Mouse (Mus musculus) MEL (cell line): ENCODE measurements around the gene 4930524J08Rik. TPM values are rescaled to one million over a fixed set of nuclear protein-coding genes. Genes with fewer than 3 reads are reported as not detected.
A peak's percentile ranks its signal among the peaks of the same experiment; 100 is the strongest.

Experiments
- DNase-seq: peaks from one replicate; pipeline ENCODE4 v3.0.0; 2011; ENCODE audit warnings: low read depth, low spot score
- H3K27ac ChIP-seq: 2 replicates; pipeline ENCODE4 v1.5.1; 2012; ENCODE audit warnings: low read depth, mild to moderate bottlenecking, control low read depth, low read length, moderate library complexity; ENCODE audit not compliant: control insufficient read depth
- H3K27me3 ChIP-seq, 2 experiments: fragments of 150-350 bp in 1 of 2; sonication (generic) in 1 of 2; 2 replicates each; pipeline ENCODE4 v1.6.1; 2012; ENCODE audit warnings: low read length in 2 of 2, mild to moderate bottlenecking in 2 of 2, improper control_type of control experiment in 1 of 2, moderate library complexity in 1 of 2; ENCODE audit not compliant: insufficient read depth in 2 of 2, control insufficient read depth in 1 of 2
- H3K36me3 ChIP-seq, 2 experiments: 2 replicates each; pipeline ENCODE4 v1.6.1; 2012 to 2014; ENCODE audit warnings: low read length in 2 of 2, improper control_type of control experiment in 1 of 2, inconsistent platforms in 1 of 2, mild to moderate bottlenecking in 1 of 2; ENCODE audit not compliant: insufficient read depth in 2 of 2, control insufficient read depth in 1 of 2
- H3K4me1 ChIP-seq, 2 experiments: fragments of 150-350 bp in 1 of 2; sonication (generic) in 1 of 2; 2 replicates each; pipeline ENCODE4 v1.6.1; 2012; ENCODE audit warnings: low read length in 2 of 2, improper control_type of control experiment in 1 of 2, mild to moderate bottlenecking in 1 of 2; ENCODE audit not compliant: insufficient read depth in 2 of 2, control insufficient read depth in 1 of 2
- H3K4me3 ChIP-seq, 2 experiments: fragments of 150-350 bp in 1 of 2; sonication (generic) in 1 of 2; 2 replicates each; pipeline ENCODE4 v1.5.1; 2012; ENCODE audit warnings: low read depth in 2 of 2, low read length in 2 of 2, mild to moderate bottlenecking in 2 of 2, moderate library complexity in 2 of 2, control low read depth in 1 of 2, improper control_type of control experiment in 1 of 2; ENCODE audit not compliant: control insufficient read depth in 1 of 2, insufficient read depth in 1 of 2
- H3K79me2 ChIP-seq: 2 replicates; pipeline ENCODE4 v1.6.1; 2012; ENCODE audit warnings: mild to moderate bottlenecking, low read length, moderate library complexity; ENCODE audit not compliant: control insufficient read depth, poor library complexity, insufficient read depth
- H3K9ac ChIP-seq: 2 replicates; pipeline ENCODE4 v1.6.1; 2012; ENCODE audit warnings: low read depth, mild to moderate bottlenecking, control low read depth, low read length, moderate library complexity; ENCODE audit not compliant: control insufficient read depth, poor library complexity, severe bottlenecking
- H3K9me3 ChIP-seq: fragments of 150-350 bp; sonication (generic); replicated peaks from 2 replicates; pipeline ENCODE4 v1.6.1; 2012; ENCODE audit warnings: mild to moderate bottlenecking, low read length, improper control_type of control experiment, moderate library complexity; ENCODE audit not compliant: insufficient read depth
- CHD2 ChIP-seq: IDR thresholded peaks from 2 replicates; pipeline ENCODE4 v1.6.1; 2011; ENCODE audit warnings: low read length, improper control_type of control experiment
- E2F4 ChIP-seq: IDR thresholded peaks from 2 replicates; pipeline ENCODE4 v1.6.1; 2011; ENCODE audit warnings: low read depth, low read length, improper control_type of control experiment, borderline replicate concordance
- GABPA ChIP-seq: IDR thresholded peaks from 2 replicates; pipeline ENCODE4 v1.6.1; 2012; ENCODE audit warnings: low read depth, mild to moderate bottlenecking, inconsistent platforms, low read length, improper control_type of control experiment, moderate library complexity
- JUND ChIP-seq: IDR thresholded peaks from 2 replicates; pipeline ENCODE4 v1.6.1; 2011; ENCODE audit warnings: low read depth, mild to moderate bottlenecking, improper control_type of control experiment, low read length
- MAFK ChIP-seq: IDR thresholded peaks from 2 replicates; pipeline ENCODE4 v1.6.1; 2011; ENCODE audit warnings: low read depth, mild to moderate bottlenecking, low read length, improper control_type of control experiment, borderline replicate concordance
- MAX ChIP-seq: IDR thresholded peaks from 2 replicates; pipeline ENCODE4 v1.6.1; 2011; ENCODE audit warnings: low read length, improper control_type of control experiment
- MAZ ChIP-seq: IDR thresholded peaks from 2 replicates; pipeline ENCODE4 v1.6.1; 2012; ENCODE audit warnings: low read depth, mild to moderate bottlenecking, inconsistent platforms, low read length, improper control_type of control experiment
- MEF2A ChIP-seq: IDR thresholded peaks from 2 replicates; pipeline ENCODE4 v1.6.1; 2014; ENCODE audit warnings: low read depth, mild to moderate bottlenecking, inconsistent platforms, low read length, improper control_type of control experiment; ENCODE audit not compliant: poor library complexity, insufficient replicate concordance, severe bottlenecking; ENCODE audit errors: extremely low read depth
- MXI1 ChIP-seq: IDR thresholded peaks from 2 replicates; pipeline ENCODE4 v1.6.1; 2011; ENCODE audit warnings: mild to moderate bottlenecking, low read depth, low read length, improper control_type of control experiment
- MYC ChIP-seq: IDR thresholded peaks from 2 replicates; pipeline ENCODE4 v1.6.1; 2011; ENCODE audit warnings: low read depth, mild to moderate bottlenecking, low read length, improper control_type of control experiment, moderate library complexity
- NELFE ChIP-seq: IDR thresholded peaks from 2 replicates; pipeline ENCODE4 v1.6.1; 2011; ENCODE audit warnings: low read depth, low read length, improper control_type of control experiment
- POLR2AphosphoS5 ChIP-seq: IDR thresholded peaks from 2 replicates; pipeline ENCODE4 v1.6.1; 2012; ENCODE audit warnings: low read depth, borderline replicate concordance, mild to moderate bottlenecking, inconsistent platforms, low read length, moderate library complexity, mixed read lengths
- RAD21 ChIP-seq: IDR thresholded peaks from 2 replicates; pipeline ENCODE4 v1.6.1; 2011; ENCODE audit warnings: mild to moderate bottlenecking, low read depth, low read length, improper control_type of control experiment
- RCOR1 ChIP-seq: IDR thresholded peaks from 2 replicates; pipeline ENCODE4 v1.6.1; 2012; ENCODE audit warnings: low read depth, mild to moderate bottlenecking, inconsistent platforms, low read length, improper control_type of control experiment
- UBTF ChIP-seq: IDR thresholded peaks from 2 replicates; pipeline ENCODE4 v1.6.1; 2012; ENCODE audit warnings: low read depth, mild to moderate bottlenecking, inconsistent platforms, low read length, improper control_type of control experiment, moderate library complexity, borderline replicate concordance; ENCODE audit not compliant: insufficient read depth
- USF1 ChIP-seq: IDR thresholded peaks from 2 replicates; pipeline ENCODE4 v1.6.1; 2014; ENCODE audit warnings: low read depth, mild to moderate bottlenecking, inconsistent platforms, low read length, improper control_type of control experiment, moderate library complexity
- ZKSCAN1 ChIP-seq: IDR thresholded peaks from 2 replicates; pipeline ENCODE4 v1.6.1; 2012; ENCODE audit warnings: low read depth, mild to moderate bottlenecking, inconsistent platforms, low read length, improper control_type of control experiment, moderate library complexity
- ZNF384 ChIP-seq: IDR thresholded peaks from 2 replicates; pipeline ENCODE4 v1.6.1; 2012; ENCODE audit warnings: low read depth, mild to moderate bottlenecking, inconsistent platforms, low read length, improper control_type of control experiment
- polyA plus RNA-seq, 2 experiments: library from polyadenylated mRNA; stranded (reverse) in 1 of 2; unstranded in 1 of 2; fragments of >175 nt in 1 of 2; fragments of >200 nt in 1 of 2; gene quantifications; 2 replicates each; pipeline versions ENCODE4 v1.2.1 to v1.2.4; 2012; ENCODE audit warnings: low replicate concordance in 2 of 2, low read depth in 1 of 2; ENCODE audit not compliant: insufficient read length in 2 of 2, insufficient read depth in 1 of 2, missing spikeins in 1 of 2
- total RNA-seq: library from RNA; depleted of rRNA; stranded (reverse); fragments of 300-350 nt; gene quantifications from 2 replicates; pipeline ENCODE4 v1.2.3, GENCODE M21; 2012

Gene 4930524J08Rik
- total and polyA plus RNA-seq, 3 experiments, result 1.0 to 6.7 TPM; not detected in 1

DNA sequence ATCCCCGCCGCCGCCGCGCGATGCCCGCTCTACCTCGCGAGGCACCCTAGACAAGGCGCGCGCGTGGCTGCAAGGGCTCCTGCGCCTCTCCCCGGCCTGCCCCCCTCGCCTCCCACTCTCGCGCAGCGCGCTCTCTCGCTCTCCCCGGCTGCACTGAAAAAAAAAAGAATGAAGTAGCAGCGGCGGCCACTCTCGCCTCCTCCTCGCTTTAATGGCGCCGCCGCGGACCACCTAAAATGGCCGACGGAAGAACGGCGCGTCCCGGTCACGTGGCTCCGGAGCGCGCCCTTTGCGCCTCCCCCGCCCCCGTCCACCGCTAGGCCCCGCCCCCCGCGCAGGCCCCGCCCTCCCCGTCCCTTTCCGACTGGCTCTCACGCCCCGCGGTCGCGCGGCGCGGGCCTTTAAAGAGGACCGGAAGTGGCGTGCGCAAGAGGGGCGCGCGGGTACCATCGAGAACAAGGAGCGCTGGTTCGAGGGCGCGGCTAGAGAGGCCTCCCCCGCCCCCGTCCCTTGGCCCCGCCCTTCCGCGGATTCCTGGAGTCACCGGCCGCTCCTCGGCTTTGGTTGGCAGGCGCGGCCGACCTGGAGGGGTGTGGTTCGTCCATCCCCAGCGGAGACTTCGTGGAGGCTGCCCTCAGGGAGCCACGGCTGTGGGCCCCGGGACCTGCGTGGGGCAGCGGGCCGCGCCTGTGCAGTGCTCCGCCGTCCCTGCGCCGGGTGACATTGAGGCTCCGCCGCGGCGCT lies at the start of gene 4930524J08Rik, which contains the start of gene Hnrnpd (continued):
- peak; percentile 95 for TF ChIP-seq MAZ
- TF ChIP-seq POLR2AphosphoS5, result no peak
- 0 out of 2 replicates have a peak, but pooled peaks have one; percentile 68 for TF ChIP-seq UBTF
- peak; percentile 74; the same call in 1 of the 2 replicates for TF ChIP-seq MAX

DNA sequence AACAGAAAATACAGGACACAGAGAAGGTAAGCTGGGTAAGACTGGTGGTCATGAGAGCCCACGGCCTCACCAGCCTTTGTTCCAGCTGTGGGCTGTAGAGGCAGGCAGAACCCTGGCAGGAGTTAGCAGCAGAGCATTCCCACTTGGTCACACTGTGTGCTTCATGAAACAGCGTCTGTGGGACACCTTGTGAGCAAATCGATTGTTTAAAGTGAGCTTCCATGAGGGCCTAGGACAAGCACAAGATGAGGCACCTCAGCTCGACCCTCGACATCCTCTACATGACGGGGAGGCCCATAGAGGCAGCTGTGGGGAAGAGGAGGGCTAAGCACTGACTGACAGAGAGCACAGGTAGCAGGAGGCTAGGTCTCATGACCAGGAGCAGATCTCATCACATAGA lies 47.0 kb upstream of the 4930524J08Rik start:
- H3K9me3 ChIP-seq, result no peaks in the 10 kb centered on the region
- no peak overlapping the region for H3K9ac ChIP-seq
- no peaks in the 10 kb centered on the region; a peak in 1 of 4 replicates for H3K36me3 ChIP-seq
- no peak overlapping the region for H3K27ac ChIP-seq
- H3K79me2 ChIP-seq, result no peaks in the 10 kb centered on the region
- DNase-seq, result no peak
- 0 out of 4 replicates have a peak, but pooled peaks cover 0 to 2% of the 10 kb centered on the region in 2 experiments for H3K4me1 ChIP-seq
- TF ChIP-seq CHD2 (no peak), NELFE (no peak), MYC (no peak), RAD21 (no peak), USF1 (no peak), MEF2A (no peak), RCOR1 (no peak), GABPA (no peak), JUND (no peak), E2F4 (no peak), ZNF384 (no peak), MAX (no peak), MAFK (no peak), MXI1 (no peak), ZKSCAN1 (no peak)
- no peak overlapping the region for H3K4me3 ChIP-seq
- H3K27me3 ChIP-seq, result no peaks in the 10 kb centered on the region; a peak in 1 of 4 replicates
